Mouse (Mus musculus) cerebellum, adult 2 months (tissue): ENCODE measurements at regions not wholly inside any gene's neighbourhood (a gene's known extent, or its start where the extent isn't known, plus 50 kb on each side); places are given as distances from the start of the nearest gene placed in this dataset.
A peak's percentile ranks its signal among the peaks of the same experiment; 100 is the strongest.

Experiments used
- DNase-seq, 2 experiments: peaks; one replicate each; pipeline ENCODE4 v3.0.0; 2021
- H3K27ac ChIP-seq: fragments of 200-500 bp; 2 replicates; pipeline ENCODE4 v1.5.1; 2012; ENCODE audit warnings: low read length, control low read depth, inconsistent platforms; ENCODE audit not compliant: insufficient read depth
- H3K27me3 ChIP-seq: fragments of 200-500 bp; 2 replicates; pipeline ENCODE4 v1.6.1; 2012; ENCODE audit warnings: inconsistent platforms, mild to moderate bottlenecking, low read length, moderate library complexity; ENCODE audit not compliant: control insufficient read depth, insufficient read depth
- H3K4me1 ChIP-seq: fragments of 200-500 bp; 2 replicates; pipeline ENCODE4 v1.6.1; 2011; ENCODE audit warnings: low read length; ENCODE audit not compliant: control insufficient read depth, insufficient read depth
- H3K4me3 ChIP-seq: fragments of 200-500 bp; replicated peaks from 2 replicates; pipeline ENCODE3; 2011; ENCODE audit warnings: mild to moderate bottlenecking, low read depth, low read length, control low read depth; ENCODE audit not compliant: insufficient read depth
- CTCF ChIP-seq: fragments of 200-500 bp; IDR thresholded peaks from 2 replicates; pipeline ENCODE4 v1.5.1; 2011; ENCODE audit warnings: low read depth, mild to moderate bottlenecking, control low read depth, low read length, moderate library complexity, borderline replicate concordance; ENCODE audit not compliant: insufficient read depth
- POLR2A ChIP-seq: fragments of 200-500 bp; IDR thresholded peaks from 2 replicates; pipeline ENCODE4 v1.6.1; 2011; ENCODE audit warnings: low read length, control low read depth, borderline replicate concordance; ENCODE audit not compliant: insufficient read depth
- WGBS: fragments of 180-500 bp; shearing (Covaris S2); methylation state at CpG from one replicate; pipeline ENCODE4 v1.1.7; 2018; 5-methylcytosine and 5-hydroxymethylcytosine counted together

GRCm38 (mm10) chr16:49278478-49278877 lies 221.2 kb downstream of the Myh15 start:
- Histone ChIP-seq H3K4me3 (no peak overlapping the region), H3K27ac (no peak overlapping the region), H3K27me3 (no peaks in the 10 kb centered on the region), H3K4me1 (no peaks in the 10 kb centered on the region)
- TF ChIP-seq POLR2A (no peak), CTCF (peak; percentile 67)
- 8% methylated on average over 2 of the region's 2 CpGs for WGBS
- peak; percentile 56 to 61 for DNase-seq

GRCm38 (mm10) chr16:49288096-49288714 lies 230.9 kb downstream of the Myh15 start:
- 21% methylated on average over 4 of the region's 4 CpGs for WGBS
- H3K27ac ChIP-seq: no peak overlapping the region

GRCm38 (mm10) chr16:49289200-49290079 lies 232.2 kb downstream of the Myh15 start:
- Histone ChIP-seq H3K4me1 (no peaks in the 10 kb centered on the region; the same call in 1 of the 2 replicates), H3K27me3 (no peaks in the 10 kb centered on the region), H3K27ac (no peak overlapping the region), H3K4me3 (no peak overlapping the region)
- no peak for TF ChIP-seq CTCF
- TF ChIP-seq POLR2A: no peak
- peak; percentile 66 to 85 for DNase-seq
- 65% methylated on average over 10 of the region's 10 CpGs for WGBS

More at GRCm38 (mm10) chr16:49288096-49288714, 230.9 kb downstream of the Myh15 start:
- Histone ChIP-seq H3K4me3 (no peak overlapping the region), H3K4me1 (no peaks in the 10 kb centered on the region; the same call in 1 of the 2 replicates), H3K27me3 (no peaks in the 10 kb centered on the region)
- DNase-seq: peak in 1 of 2 experiments; percentile 51
- no peak for TF ChIP-seq CTCF

GRCm38 (mm10) chr16:49303612-49304307 lies 246.5 kb downstream of the Myh15 start:
- Histone ChIP-seq H3K4me1 (no peaks in the 10 kb centered on the region), H3K27ac (no peak overlapping the region), H3K4me3 (no peak overlapping the region), H3K27me3 (no peaks in the 10 kb centered on the region)
- DNase-seq: no peak
- WGBS: 64% methylated on average over 6 of the region's 6 CpGs
- TF ChIP-seq POLR2A (no peak), CTCF (no peak)

- H3K27me3 ChIP-seq: no peaks in the 10 kb centered on the region
Measured at GRCm38 (mm10) chr16:49304354-49304753, 247.1 kb downstream of the Myh15 start.

GRCm38 (mm10) chr16:49317061-49317460 lies 259.8 kb downstream of the Myh15 start:
- Histone ChIP-seq H3K4me3 (no peak overlapping the region), H3K27ac (no peak overlapping the region), H3K27me3 (no peaks in the 10 kb centered on the region), H3K4me1 (no peaks in the 10 kb centered on the region)
- WGBS: 55% methylated on average over 2 of the region's 2 CpGs
- DNase-seq: peak in 1 of 2 experiments; percentile 12
- TF ChIP-seq CTCF: no peak
- TF ChIP-seq POLR2A: no peak

More at GRCm38 (mm10) chr16:49304354-49304753, 247.1 kb downstream of the Myh15 start:
- Histone ChIP-seq H3K4me1 (no peaks in the 10 kb centered on the region), H3K27ac (no peak overlapping the region), H3K4me3 (no peak overlapping the region)
- peak in 1 of 2 experiments; percentile 14 for DNase-seq
- TF ChIP-seq CTCF: no peak
- no peak for TF ChIP-seq POLR2A
- 29% methylated on average over 2 of the region's 2 CpGs for WGBS

DNA sequence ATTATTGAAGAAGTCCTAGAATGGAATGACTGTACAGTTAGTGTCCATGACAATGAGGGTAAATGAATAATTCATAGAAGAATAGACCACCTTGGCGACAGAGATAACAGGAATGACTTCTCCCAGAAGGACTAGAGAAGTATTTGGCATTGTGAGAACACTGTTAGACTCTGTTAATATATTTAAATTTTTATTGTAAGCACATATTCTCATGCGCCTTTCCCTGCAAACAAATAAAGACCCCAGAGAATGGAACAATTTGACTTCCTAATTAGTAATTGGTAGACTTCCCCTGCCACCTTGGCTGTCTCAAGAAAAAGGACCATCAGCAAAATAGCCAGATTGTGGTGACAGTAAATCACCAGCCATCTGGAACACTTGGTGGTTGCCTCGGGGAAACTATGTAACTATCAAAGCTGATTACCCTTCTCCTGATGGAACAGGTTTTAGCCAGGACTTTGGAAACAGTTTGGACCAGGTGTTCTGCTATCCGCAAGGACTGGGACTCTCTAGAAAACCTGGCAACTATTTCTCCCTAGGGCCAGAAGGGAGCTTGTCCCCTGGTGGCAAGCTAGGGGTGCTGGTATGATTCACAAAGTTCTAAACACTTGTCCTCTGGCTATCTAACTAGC lies 261.9 kb downstream of the Myh15 start:
- H3K27ac ChIP-seq: no peak overlapping the region
- peak in 1 of 2 experiments; percentile 36 for DNase-seq
- TF ChIP-seq CTCF: no peak
- no peak for TF ChIP-seq POLR2A
- H3K27me3 ChIP-seq: no peaks in the 10 kb centered on the region
- H3K4me3 ChIP-seq: no peak overlapping the region
- H3K4me1 ChIP-seq: no peaks in the 10 kb centered on the region
- WGBS: 40% methylated on average over 4 of the region's 4 CpGs
